Mouse (Mus musculus): ENCODE results near the gene Spats2l.

GRCm38 (mm10) chr1:57905912-57906311 is 131.9 kb downstream of the Spats2l start:
- TF ChIP-seq POLR2A (IDR thresholded peaks at IDR 0.05; ENCODE audit: borderline replicate concordance, control insufficient read depth, low read depth, low read length) (no peak), CTCF (IDR thresholded peaks at IDR 0.05; ENCODE audit: control insufficient read depth, insufficient read depth, low read length) (no peak)

Data from bone marrow, adult 2 months (tissue).